Mouse (Mus musculus) heart, adult 18-20 months (tissue): ENCODE measurements around the gene Asb18. TPM values are rescaled to one million over a fixed set of nuclear protein-coding genes. Genes with fewer than 3 reads are reported as not detected.

Experiments used
- DNase-seq, 2 experiments: peaks; one replicate each; pipeline ENCODE4 v3.0.0; 2021 to 2022; ENCODE audit warnings: mixed read lengths in 1 of 2
- total RNA-seq, 2 experiments: library from RNA; stranded (reverse); gene quantifications; 2 replicates each; pipeline ENCODE4 v1.2.3; 2021

Gene Asb18
- total RNA-seq, 2 experiments from 2014 or later: 21.0 to 24.9 TPM

GRCm38 (mm10) chr1:89969714-89970110 is 44.8 kb downstream of the Asb18 start:
- no peak for DNase-seq

DNA sequence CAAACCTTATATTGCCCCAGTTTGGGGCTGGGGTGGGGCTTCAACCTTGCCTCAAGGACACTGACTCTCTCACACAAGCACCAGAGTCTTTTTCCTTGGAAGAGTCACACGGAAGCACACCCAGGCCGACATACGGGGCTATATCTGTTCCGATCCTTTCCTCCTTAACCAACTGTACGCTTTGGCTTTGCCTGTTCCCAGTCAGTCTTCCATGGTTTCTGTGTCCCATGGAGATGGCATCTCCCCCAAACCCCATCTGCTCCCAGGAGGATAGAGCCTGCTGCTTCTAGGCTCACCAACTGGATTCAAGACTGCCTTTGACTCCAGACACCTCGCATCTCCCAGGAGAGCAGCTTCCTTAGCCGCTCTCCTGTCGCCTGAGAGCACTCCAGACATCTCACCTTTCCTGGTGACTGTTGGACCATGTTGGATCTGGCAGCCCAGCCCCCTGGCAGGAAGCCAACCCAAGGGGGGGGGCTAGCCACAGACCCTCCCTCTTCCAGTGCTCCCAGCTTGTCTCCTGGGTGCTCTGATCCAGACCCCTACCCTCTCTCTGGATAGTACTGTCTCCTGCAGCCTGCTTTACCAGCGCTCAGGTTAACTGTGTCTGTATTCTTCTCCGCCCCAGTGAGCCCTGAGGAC is 45.3 kb downstream of the Asb18 start:
- DNase-seq: no peak

GRCm38 (mm10) chr1:89968111-89968851 is 46.2 kb downstream of the Asb18 start:
- DNase-seq: peak in 1 of 2 experiments; percentile 9

GRCm38 (mm10) chr1:89967585-89967984 is 46.9 kb downstream of the Asb18 start:
- DNase-seq: no peak

- no peak for DNase-seq
Measured at GRCm38 (mm10) chr1:89964426-89964825, 50.0 kb downstream of the Asb18 start.

DNA sequence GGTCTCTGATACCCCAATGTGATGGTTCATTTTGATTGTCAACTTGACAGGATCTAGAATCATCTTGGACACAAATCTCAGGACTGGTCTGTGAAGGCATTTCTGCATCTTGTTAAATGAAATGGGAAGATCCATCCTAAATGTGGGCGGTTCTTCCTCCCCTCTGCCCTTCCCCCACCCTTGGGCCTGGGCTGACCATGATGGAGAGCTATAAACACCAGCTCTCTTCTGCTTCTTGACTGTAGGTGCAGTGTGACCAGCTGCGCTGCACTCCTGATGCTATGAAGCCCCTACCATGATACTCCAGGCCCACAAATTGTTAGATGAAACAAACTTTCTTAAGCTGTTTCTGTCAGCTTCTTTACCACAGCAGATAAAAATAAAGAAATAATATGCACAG is 51.2 kb downstream of the Asb18 start:
- DNase-seq: no peak

GRCm38 (mm10) chr1:89962092-89962491 is 52.4 kb downstream of the Asb18 start:
- no peak for DNase-seq

- DNase-seq: no peak
Measured at GRCm38 (mm10) chr1:89959393-89959792, 55.1 kb downstream of the Asb18 start.

GRCm38 (mm10) chr1:89943202-89943601 is 71.3 kb downstream of the Asb18 start:
- peak; percentile 66 to 90 for DNase-seq

GRCm38 (mm10) chr1:89942395-89942976 is 72.0 kb downstream of the Asb18 start:
- DNase-seq: no peak

- peak in 1 of 2 experiments; percentile 18 for DNase-seq
Measured at GRCm38 (mm10) chr1:89941701-89942381, 72.6 kb downstream of the Asb18 start.

DNA sequence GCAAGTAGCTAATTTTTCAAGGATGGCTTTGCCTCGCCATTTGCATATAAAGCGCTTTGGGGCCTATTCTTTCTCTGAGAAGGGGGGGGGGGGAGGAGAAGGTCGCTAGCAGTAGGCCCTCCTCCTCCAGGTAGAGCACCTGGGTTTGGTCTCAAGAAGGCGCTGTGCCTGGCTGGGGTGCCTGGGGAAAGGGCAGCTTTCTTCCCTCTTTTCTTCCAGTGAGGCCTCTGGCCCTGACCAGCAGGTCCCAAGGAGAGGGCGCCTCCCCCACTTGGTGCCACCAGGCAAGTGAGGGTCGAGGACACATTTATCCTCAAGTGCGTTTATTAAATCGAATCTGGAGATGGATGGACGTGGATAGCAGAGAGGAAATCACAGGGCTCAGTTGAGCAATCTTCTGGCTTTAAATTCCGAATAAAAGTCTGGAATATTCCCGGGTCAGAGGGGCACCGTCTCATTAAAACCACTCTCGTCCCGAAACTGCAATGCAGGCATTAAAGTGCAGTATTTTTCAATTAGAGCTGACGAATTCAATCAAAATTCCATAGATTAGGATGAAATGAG is 73.4 kb downstream of the Asb18 start:
- no peak for DNase-seq

DNA sequence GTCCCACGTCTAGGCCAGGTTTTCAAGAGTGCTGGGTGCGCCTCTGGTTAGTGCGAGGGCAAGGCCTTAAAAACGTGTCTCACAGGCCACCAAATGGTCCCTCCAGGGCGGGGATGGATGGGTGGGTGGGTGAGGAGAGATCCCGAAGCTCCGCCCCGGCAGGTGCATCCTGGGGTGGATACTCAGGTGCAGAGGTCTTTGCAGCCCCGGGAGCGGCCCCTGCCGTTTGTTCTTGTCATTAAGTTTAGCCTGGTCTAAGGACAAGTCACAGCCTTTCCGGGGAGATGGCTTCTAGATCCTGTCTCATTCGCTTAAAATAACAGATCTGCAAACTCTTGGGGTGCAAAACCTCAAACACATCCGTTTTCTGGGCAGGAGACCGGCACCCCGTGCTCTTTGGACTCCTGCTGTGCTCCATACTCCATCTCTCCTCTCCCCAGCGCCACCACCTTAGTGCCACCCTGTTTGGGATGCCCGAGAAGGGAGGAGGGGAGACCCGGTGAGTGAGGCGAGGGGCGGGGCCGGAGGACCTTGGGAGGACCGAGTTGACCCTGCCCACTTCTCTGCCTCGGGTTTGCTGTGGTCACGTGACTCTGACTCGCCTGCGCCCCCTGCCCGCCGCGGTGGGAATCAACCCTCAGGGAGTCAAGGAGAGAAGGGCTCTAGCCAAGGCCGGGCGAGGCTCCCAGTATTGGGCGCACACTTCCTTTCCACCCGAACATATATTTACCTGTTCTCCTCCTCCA is 74.3 kb downstream of the Asb18 start:
- DNase-seq: peak; percentile 65 to 81

GRCm38 (mm10) chr1:89939596-89939960 is 74.9 kb downstream of the Asb18 start:
- no peak for DNase-seq

- no peak for DNase-seq
Measured at GRCm38 (mm10) chr1:89938884-89939595, 75.4 kb downstream of the Asb18 start.

DNA sequence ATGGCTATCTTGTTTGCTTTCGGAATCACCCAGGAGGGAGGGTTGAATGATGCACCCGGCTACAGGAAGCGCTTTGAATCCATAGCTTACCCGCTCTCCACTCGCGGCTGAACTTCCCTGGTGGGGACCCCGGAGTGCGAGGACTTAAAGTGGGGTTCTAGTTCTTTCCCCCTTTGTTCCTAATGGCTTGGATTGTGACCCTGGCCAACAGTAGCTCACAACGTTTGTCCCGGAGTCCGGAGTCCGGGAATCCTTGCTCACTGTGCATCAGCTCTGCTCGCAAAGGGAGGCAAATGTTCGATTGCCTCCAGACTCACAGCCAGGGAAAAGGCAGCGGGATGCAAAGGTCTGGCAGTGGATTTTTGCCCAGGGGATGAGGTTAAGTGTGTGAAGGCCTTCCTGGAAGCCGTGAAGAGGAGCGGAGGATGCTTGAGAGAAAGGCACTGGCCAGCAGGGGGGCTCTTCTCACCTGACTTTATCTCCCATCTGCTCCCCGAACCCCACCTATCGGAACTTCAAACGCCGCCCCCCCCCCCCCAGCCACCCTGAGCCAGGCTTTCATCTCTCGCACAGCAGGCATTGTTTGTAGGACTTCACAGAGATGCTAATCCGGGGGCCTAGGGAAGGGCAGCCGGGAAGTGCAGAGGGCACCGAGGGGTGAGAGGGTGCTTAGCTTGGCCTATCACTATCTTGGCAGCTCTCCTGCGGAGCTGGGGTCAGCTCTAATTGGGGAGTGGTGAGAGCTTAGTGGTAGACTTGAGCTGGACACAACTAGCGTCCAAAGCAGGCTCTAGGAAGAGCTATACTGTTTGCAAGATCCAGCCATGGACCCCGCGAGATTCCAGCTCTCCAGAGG is 78.7 kb downstream of the Asb18 start:
- no peak for DNase-seq

DNA sequence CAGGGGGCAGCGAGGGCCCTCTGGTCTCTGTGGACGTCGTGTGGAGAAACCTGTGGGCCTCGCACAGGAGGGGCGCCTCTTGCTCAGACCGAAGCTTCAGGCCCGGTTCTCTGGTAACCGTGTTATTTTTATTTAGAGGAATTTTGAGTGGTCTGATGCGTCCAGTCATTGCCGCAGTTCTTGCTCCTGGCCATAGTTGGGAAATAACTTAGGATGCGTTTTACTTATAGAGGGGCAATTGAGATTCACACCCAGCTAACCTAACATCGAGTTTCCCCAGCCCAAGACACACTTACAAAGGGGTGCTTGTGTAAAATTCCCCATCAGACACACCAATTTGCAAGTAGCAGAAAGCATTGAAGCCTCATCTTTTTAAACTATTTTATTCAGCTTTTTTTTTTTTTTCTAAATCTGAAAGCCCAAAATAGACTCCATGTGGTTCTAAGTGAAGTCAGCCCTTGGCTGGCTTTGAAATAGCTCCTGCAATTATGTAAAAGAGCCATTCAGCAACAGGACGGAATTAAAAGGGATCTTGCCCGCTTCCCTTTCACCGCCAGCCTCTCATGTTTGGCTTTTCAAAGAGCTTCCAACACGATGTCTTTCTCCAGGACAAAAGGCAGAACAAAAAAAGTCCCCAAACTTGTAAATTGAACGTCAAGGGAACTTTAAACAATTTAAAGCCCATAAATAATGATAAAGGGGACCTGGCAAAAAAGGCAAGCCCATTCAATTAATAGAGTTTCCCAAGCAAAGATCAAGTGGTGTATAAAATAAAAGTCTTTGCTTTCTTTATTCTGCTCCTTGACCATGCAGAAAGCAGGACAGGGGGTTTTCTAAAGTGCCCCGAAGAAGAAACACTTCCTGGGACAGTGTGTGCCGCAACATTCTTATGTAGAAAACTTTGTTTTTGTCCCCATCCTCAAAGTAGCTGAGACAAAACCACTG is 79.9 kb downstream of the Asb18 start:
- peak in 1 of 2 experiments; percentile 26 for DNase-seq

GRCm38 (mm10) chr1:89933786-89934185 is 80.7 kb downstream of the Asb18 start:
- peak in 1 of 2 experiments; percentile 30 for DNase-seq

- DNase-seq: no peak
Measured at GRCm38 (mm10) chr1:89933028-89933427, 81.4 kb downstream of the Asb18 start.
